Mouse (Mus musculus) hindbrain, embryonic 11.5 days (tissue): ENCODE data around the gene Prkcb. TPM values are rescaled to one million over a fixed set of nuclear protein-coding genes. Genes with fewer than 3 reads are reported as not detected.

Experiments
- ATAC-seq: fragments of 200-750 bp; cut with Nextera tagmentation; 2 replicates; pipeline ENCODE4 v1.8.0; 2017; ENCODE audit warnings: mild to moderate bottlenecking, moderate TSS enrichment, moderate library complexity; ENCODE audit not compliant: low FRiP score
- DNase-seq: peaks from one replicate; pipeline ENCODE4 v3.0.0-alpha.2; 2015; ENCODE audit warnings: low spot score
- H3K27ac ChIP-seq: fragments of 300-500 bp; sonication (generic); 2 replicates; pipeline ENCODE4 v1.5.1; 2014; ENCODE audit warnings: mild to moderate bottlenecking, low read depth, low read length
- H3K27me3 ChIP-seq: fragments of 300-500 bp; sonication (generic); 2 replicates; pipeline ENCODE4 v1.6.1; 2014; ENCODE audit warnings: mild to moderate bottlenecking, low read length, moderate library complexity, mixed read lengths; ENCODE audit not compliant: control insufficient read depth, insufficient read depth
- H3K36me3 ChIP-seq: fragments of 300-500 bp; sonication (generic); 2 replicates; pipeline ENCODE4 v1.6.1; 2014; ENCODE audit warnings: mild to moderate bottlenecking, low read length, moderate library complexity, mixed read lengths; ENCODE audit not compliant: control insufficient read depth, insufficient read depth
- H3K4me1 ChIP-seq: fragments of 300-500 bp; sonication (generic); replicated peaks from 2 replicates; pipeline ENCODE4 v1.6.1; 2014; ENCODE audit warnings: low read length, mixed read lengths; ENCODE audit not compliant: control insufficient read depth, insufficient read depth
- H3K4me2 ChIP-seq: fragments of 300-500 bp; sonication (generic); replicated peaks from 2 replicates; pipeline ENCODE4 v1.6.1; 2014; ENCODE audit warnings: mild to moderate bottlenecking, low read depth, low read length
- H3K4me3 ChIP-seq: fragments of 300-500 bp; sonication (generic); 2 replicates; pipeline ENCODE4 v1.5.1; 2014; ENCODE audit warnings: low read depth, low read length
- H3K9ac ChIP-seq: fragments of 300-500 bp; sonication (generic); 2 replicates; pipeline ENCODE4 v1.6.1; 2014; ENCODE audit warnings: low read depth, low read length
- H3K9me3 ChIP-seq: fragments of 300-500 bp; sonication (generic); 2 replicates; pipeline ENCODE4 v1.6.1; 2016; ENCODE audit warnings: low read length; ENCODE audit not compliant: control insufficient read depth
- WGBS: fragments of 180-500 bp; shearing (Covaris S2); extraction: QIAGEN DNeasy Blood & Tissue Kit; methylation state at CpG from one replicate; pipeline ENCODE4 v1.1.7; 2014; 5-methylcytosine and 5-hydroxymethylcytosine counted together
- polyA plus RNA-seq: library from polyadenylated mRNA; unstranded; fragments of >200 nt; fragmentation: Nextera tagmentation; extraction: Ambion mirVana; gene quantifications from 2 replicates; pipeline ENCODE4 v1.2.1, GENCODE M21; 2014

Prkcb gene
- polyA plus RNA-seq, 1 experiment from 2014 or later: 22.3 TPM

DNA sequence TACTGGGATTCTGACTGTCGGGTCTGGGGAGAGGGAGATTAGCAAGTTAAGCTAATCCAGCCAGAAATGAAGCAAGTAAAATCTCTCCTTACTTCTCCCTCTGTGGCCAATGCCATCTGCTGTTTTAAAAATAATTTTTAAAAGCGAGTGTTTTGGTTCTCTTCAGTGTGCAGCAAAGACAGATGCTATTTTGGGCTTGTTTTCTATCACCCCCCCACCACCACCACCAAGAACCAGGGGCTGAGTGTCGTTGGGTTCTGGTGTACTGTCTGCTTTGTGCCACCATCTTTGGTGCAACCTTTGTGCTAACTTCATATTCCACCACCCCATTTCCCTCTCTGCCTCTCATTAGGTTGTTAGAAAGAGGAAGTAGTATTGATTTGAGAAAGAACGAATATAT lies 289.0 kb downstream of the Prkcb start:
- 80% methylated on average over 4 of the region's 4 CpGs for WGBS
- ATAC-seq: no peak
- H3K36me3 ChIP-seq: no peaks in the 10 kb centered on the region
- H3K4me3 ChIP-seq: no peak overlapping the region
- H3K4me2 ChIP-seq: no peak overlapping the region
- DNase-seq: no peak
- no peaks in the 10 kb centered on the region for H3K27me3 ChIP-seq
- H3K27ac ChIP-seq: no peak overlapping the region
- no peaks in the 10 kb centered on the region for H3K9me3 ChIP-seq
- H3K4me1 ChIP-seq: no peaks in the 10 kb centered on the region
- no peak overlapping the region for H3K9ac ChIP-seq

DNA sequence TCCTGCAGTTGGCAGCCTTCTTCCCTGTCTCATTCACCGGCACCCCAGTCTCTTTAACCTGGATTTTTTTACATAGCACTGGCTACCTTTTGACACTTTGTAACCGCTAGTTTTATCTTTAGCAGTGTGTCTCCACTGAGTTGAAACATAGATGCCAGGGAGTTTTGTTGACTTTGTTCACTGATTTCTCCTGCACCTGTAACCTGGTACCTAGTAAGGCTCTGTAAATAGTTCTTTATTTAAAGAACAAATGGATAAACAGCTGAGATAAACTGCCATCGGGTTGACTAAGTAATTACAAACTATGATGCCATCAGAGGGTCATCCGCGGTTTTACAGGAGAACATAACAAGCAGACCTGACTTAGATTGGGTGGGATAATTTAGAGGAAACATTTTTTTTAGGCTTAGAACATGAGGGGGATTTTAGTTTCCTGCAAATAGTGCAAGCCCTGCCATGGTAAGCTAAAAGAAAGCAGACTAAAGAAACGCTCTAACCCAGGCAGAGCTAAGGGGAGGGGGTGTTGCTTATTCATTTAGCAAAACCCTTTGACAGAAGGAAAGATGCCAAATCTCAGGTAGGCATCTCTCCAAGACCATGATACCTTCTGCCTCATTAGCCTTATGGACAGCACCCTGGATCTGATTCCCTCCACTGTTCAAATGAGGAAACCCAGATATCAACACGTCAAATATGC lies 291.1 kb downstream of the Prkcb start:
- no peaks in the 10 kb centered on the region for H3K27me3 ChIP-seq
- no peaks in the 10 kb centered on the region for H3K4me1 ChIP-seq
- H3K27ac ChIP-seq: no peak overlapping the region
- H3K4me3 ChIP-seq: no peak overlapping the region
- no peak for ATAC-seq
- no peak for DNase-seq
- no peaks in the 10 kb centered on the region for H3K36me3 ChIP-seq
- 94% methylated on average over 7 of the region's 7 CpGs for WGBS
- no peak overlapping the region for H3K9ac ChIP-seq
- H3K9me3 ChIP-seq: no peaks in the 10 kb centered on the region
- H3K4me2 ChIP-seq: no peak overlapping the region

- no peak overlapping the region for H3K4me2 ChIP-seq
- WGBS: 92% methylated on average over 1 of the region's 1 CpGs
Measured at GRCm38 (mm10) chr7:122580158-122580475, 291.6 kb downstream of the Prkcb start.

DNA sequence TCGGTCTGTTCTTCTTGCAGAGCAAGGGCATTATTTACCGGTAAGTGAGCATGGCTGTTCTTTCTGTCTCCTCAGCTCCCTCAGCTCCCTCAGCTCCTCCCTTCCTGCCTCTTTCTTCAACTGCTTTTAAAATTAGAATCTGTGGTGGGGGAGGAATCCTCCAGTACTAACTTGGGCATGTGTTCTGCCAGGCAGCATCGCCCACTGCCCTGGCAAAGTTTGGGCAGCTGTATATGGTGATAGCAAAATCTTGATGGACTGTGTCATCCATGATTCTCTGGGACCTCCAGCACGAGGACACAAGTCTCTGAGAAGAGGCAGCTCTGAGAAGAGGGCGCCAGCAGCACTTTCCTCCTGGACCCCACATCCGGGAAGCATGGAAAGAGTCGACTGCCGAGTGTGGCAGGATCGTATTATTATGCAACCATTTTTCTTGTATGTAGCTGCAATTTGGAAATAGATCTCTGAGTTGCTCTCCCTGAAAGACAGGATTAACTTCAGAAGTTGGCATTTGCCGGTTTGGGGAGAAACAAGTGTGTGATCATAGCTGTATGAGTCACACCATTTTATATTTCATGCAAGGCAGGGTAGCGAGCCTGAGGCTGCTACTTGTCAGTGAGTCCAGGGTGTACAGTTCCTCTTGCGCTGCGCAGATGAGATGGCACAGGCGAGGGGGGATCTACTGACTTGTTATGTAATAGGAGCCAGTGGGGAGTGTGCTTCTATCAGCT lies 296.0 kb downstream of the Prkcb start:
- Histone ChIP-seq H3K27me3 (no peaks in the 10 kb centered on the region), H3K9me3 (no peaks in the 10 kb centered on the region), H3K9ac (no peak overlapping the region), H3K4me1 (no peaks in the 10 kb centered on the region), H3K36me3 (no peaks in the 10 kb centered on the region), H3K4me3 (no peak overlapping the region), H3K27ac (no peak overlapping the region), H3K4me2 (no peak overlapping the region)
- DNase-seq: no peak
- 87% methylated on average over 14 of the region's 14 CpGs for WGBS
- ATAC-seq: no peak

More at GRCm38 (mm10) chr7:122580158-122580475, 291.6 kb downstream of the Prkcb start:
- no peak overlapping the region for H3K27ac ChIP-seq
- no peaks in the 10 kb centered on the region for H3K4me1 ChIP-seq
- DNase-seq (no peak), ATAC-seq (no peak)
- H3K9ac ChIP-seq: no peak overlapping the region
- H3K27me3 ChIP-seq: no peaks in the 10 kb centered on the region
- no peaks in the 10 kb centered on the region for H3K36me3 ChIP-seq
- no peaks in the 10 kb centered on the region for H3K9me3 ChIP-seq
- no peak overlapping the region for H3K4me3 ChIP-seq

DNA sequence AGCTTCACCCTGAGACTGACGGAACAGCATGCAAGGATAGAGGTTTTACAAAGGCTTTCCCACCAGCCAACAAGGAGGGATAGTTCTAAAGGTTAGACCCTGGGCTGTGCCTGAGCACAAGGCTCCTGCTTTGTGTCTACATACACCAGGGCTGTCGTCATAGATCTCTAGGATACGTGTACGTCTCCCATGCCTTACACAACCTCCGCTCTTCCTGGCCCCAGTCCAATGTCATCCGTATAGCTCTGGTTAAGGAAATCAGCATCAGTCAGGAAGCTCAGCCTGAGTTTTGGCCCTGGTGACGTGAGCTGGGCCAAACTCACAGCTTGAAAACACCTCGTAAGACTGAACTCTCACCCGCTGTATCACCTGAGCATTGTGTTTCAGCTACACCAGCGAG lies 307.3 kb downstream of the Prkcb start:
- ATAC-seq (no peak), DNase-seq (no peak)
- Histone ChIP-seq H3K27me3 (no peaks in the 10 kb centered on the region), H3K4me2 (no peak overlapping the region), H3K4me3 (no peak overlapping the region), H3K27ac (no peak overlapping the region), H3K9me3 (no peaks in the 10 kb centered on the region), H3K4me1 (no peaks in the 10 kb centered on the region), H3K36me3 (no peaks in the 10 kb centered on the region), H3K9ac (no peak overlapping the region)
- WGBS: 86% methylated on average over 10 of the region's 10 CpGs

- H3K4me2 ChIP-seq: no peak overlapping the region
- ATAC-seq (no peak), DNase-seq (no peak)
- no peaks in the 10 kb centered on the region for H3K9me3 ChIP-seq
- H3K27ac ChIP-seq: no peak overlapping the region
- no peak overlapping the region for H3K4me3 ChIP-seq
- H3K27me3 ChIP-seq: no peaks in the 10 kb centered on the region
- H3K9ac ChIP-seq: no peak overlapping the region
- H3K4me1 ChIP-seq: no peaks in the 10 kb centered on the region
- WGBS: 84% methylated on average over 9 of the region's 9 CpGs
- H3K36me3 ChIP-seq: no peaks in the 10 kb centered on the region
Measured at GRCm38 (mm10) chr7:122596596-122597170, 308.1 kb downstream of the Prkcb start.

GRCm38 (mm10) chr7:122597313-122597712 lies 308.8 kb downstream of the Prkcb start:
- WGBS: 67% methylated on average over 7 of the region's 7 CpGs
- Histone ChIP-seq H3K4me1 (no peaks in the 10 kb centered on the region), H3K9ac (no peak overlapping the region), H3K27me3 (no peaks in the 10 kb centered on the region), H3K27ac (no peak overlapping the region), H3K36me3 (no peaks in the 10 kb centered on the region), H3K4me3 (no peak overlapping the region), H3K9me3 (no peaks in the 10 kb centered on the region), H3K4me2 (no peak overlapping the region)
- ATAC-seq: no peak
- DNase-seq: no peak

- Histone ChIP-seq H3K27ac (peak overlapping the region; percentile 13; the same call in 1 of the 2 replicates), H3K4me3 (no peak overlapping the region), H3K4me1 (no peaks in the 10 kb centered on the region), H3K9me3 (no peaks in the 10 kb centered on the region), H3K9ac (no peak overlapping the region), H3K36me3 (no peaks in the 10 kb centered on the region), H3K4me2 (no peak overlapping the region), H3K27me3 (no peaks in the 10 kb centered on the region)
- WGBS: 78% methylated on average over 7 of the region's 7 CpGs
- DNase-seq (peak; percentile 15), ATAC-seq (no peak)
Measured at GRCm38 (mm10) chr7:122600856-122601255, 312.3 kb downstream of the Prkcb start.

- 86% methylated on average over 5 of the region's 5 CpGs for WGBS
- H3K9me3 ChIP-seq: no peaks in the 10 kb centered on the region
Measured at GRCm38 (mm10) chr7:122605066-122605465, 316.5 kb downstream of the Prkcb start.

More at GRCm38 (mm10) chr7:122605066-122605465, 316.5 kb downstream of the Prkcb start:
- Histone ChIP-seq H3K27ac (no peak overlapping the region), H3K27me3 (no peaks in the 10 kb centered on the region), H3K9ac (no peak overlapping the region), H3K36me3 (no peaks in the 10 kb centered on the region), H3K4me1 (no peaks in the 10 kb centered on the region), H3K4me2 (no peak overlapping the region), H3K4me3 (no peak overlapping the region)
- ATAC-seq: no peak
- DNase-seq: no peak
